9 mouse cellular contexts compared by ENCODE assay signal in the genomic region with DNA sequence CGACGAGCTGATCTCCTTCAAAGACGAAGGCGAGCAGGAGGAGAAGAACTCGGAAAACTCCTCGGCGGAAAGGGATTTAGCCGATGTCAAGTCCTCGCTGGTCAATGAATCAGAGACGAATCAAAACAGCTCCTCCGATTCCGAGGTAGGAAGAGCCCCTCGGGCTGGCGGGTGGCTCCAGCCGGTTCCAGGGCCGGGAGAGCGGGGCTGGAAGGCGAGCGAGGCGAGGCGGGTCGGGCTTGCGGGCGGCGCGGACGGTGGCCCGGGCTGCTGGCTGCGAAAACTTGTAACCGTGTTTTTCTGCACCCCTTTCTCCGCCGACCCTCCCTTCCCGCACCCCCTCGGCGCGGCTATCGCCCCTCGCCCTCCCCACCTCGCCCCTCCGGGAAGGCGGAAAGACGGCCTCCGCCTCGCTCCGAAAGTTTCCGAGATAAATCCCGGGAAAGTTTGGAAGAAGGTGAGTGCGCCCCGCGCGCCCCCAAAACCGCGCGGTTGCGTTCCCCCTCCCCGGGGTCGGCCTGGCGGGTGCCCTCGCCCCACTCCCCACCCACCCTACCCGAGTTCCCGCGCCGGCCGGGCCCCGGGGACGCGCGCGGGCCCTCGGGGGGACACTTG. TPM values are rescaled to one million over a fixed set of nuclear protein-coding genes. Genes with fewer than 3 reads are reported as not detected.
DNase-seq lines count a peak whose midpoint lies in the region; ATAC-seq and TF ChIP-seq lines count a peak whose summit lies in the region.
"Had no signal": no experiment of that assay in that cellular context is flagged by ENCODE, and none has a peak within 500 bp of the region (broad histone marks: within the 10 kb centered on the region; RNA-seq: fewer than 3 reads in every experiment).

No protein-coding gene starts in this region.

- peaks cover 13% of the 10 kb centered on the region for H3K27me3 ChIP-seq in cerebellum, adult 2 months (ENCODE audit: control insufficient read depth, insufficient read depth, low read length)
- peaks cover 67% of the 10 kb centered on the region for H3K27me3 ChIP-seq in liver, embryonic 14.5 days (ENCODE audit: control insufficient read depth, insufficient read depth, low read length)

- no peak for TF ChIP-seq POLR2A in cerebellum, adult 2 months (IDR thresholded peaks at IDR 0.05; ENCODE audit: borderline replicate concordance, insufficient read depth, low read length)
- no peak for TF ChIP-seq POLR2A in olfactory bulb, adult 2 months (IDR thresholded peaks at IDR 0.05; ENCODE audit: insufficient read depth, low read depth, low read length)

- peak overlapping the region; percentile 49 for H3K9ac ChIP-seq in liver, embryonic 14.5 days (replicated peaks)

- intact Hi-C loops in gastrocnemius, postnatal 14 days (cut with DNase I; ENCODE audit: low total_unique reads) = loop anchor here (10.0 kb wide), 1 partner anchor 132 kb away; no protein-coding TSS in a partner anchor

- no peak for TF ChIP-seq EP300 in liver, embryonic 14.5 days (IDR thresholded peaks at IDR 0.05; ENCODE audit: low read depth)

- H3K9me3 ChIP-seq in liver, embryonic 14.5 days (ENCODE audit: control insufficient read depth, low read length) = no peaks in the 10 kb centered on the region

- H3K27ac ChIP-seq in cerebellum, adult 2 months (ENCODE audit: insufficient read depth, low read length) = no peak overlapping the region
- H3K27ac ChIP-seq in liver, embryonic 14.5 days = peak overlapping the region; percentile 41
- H3K27ac ChIP-seq in olfactory bulb, adult 2 months (ENCODE audit: insufficient read depth, low read depth, low read length) = 0 out of 2 replicates have a peak overlapping the region, but pooled peaks have one; percentile 16

- peak overlapping the region; percentile 61 for H3K4me2 ChIP-seq in liver, embryonic 14.5 days (ENCODE audit: low read depth)

- H3K4me3 ChIP-seq in cerebellum, adult 2 months (replicated peaks; ENCODE audit: insufficient read depth, low read depth, low read length) = peak overlapping the region; percentile 28
- peak overlapping the region; percentile 61 to 80 for H3K4me3 ChIP-seq in liver, embryonic 14.5 days (ENCODE audit: insufficient read depth in 1 of 2, low read depth in 2 of 2, low read length in 2 of 2)
- H3K4me3 ChIP-seq in olfactory bulb, adult 2 months (ENCODE audit: insufficient read depth, low read depth, low read length) = peak overlapping the region; percentile 41

- no peaks in the 10 kb centered on the region for H3K4me1 ChIP-seq in cerebellum, adult 2 months (ENCODE audit: control insufficient read depth, insufficient read depth, low read length)
- peaks cover 0 to 7% of the 10 kb centered on the region in 2 experiments; a peak in 2 of 4 replicates for H3K4me1 ChIP-seq in liver, embryonic 14.5 days (replicated peaks; ENCODE audit: control insufficient read depth in 2 of 2, insufficient read depth in 2 of 2, low read length in 1 of 2)
- H3K4me1 ChIP-seq in olfactory bulb, adult 2 months (ENCODE audit: control insufficient read depth, insufficient read depth, low read length) = peaks cover 17% of the 10 kb centered on the region

- no peak for ATAC-seq in liver, embryonic 14.5 days (ENCODE audit: insufficient read depth)

- TF ChIP-seq CTCF in cerebellum, adult 2 months (IDR thresholded peaks at IDR 0.05; ENCODE audit: borderline replicate concordance, insufficient read depth, low read depth, low read length) = no peak
- TF ChIP-seq CTCF in liver, embryonic 14.5 days (IDR thresholded peaks at IDR 0.05; ENCODE audit: low read depth) = no peak
- no peak for TF ChIP-seq CTCF in olfactory bulb, adult 2 months (IDR thresholded peaks at IDR 0.05; ENCODE audit: insufficient read depth, low read depth, low read length)

- H3K36me3 ChIP-seq in liver, embryonic 14.5 days (replicated peaks; ENCODE audit: control insufficient read depth, insufficient read depth, low read depth) = no peaks in the 10 kb centered on the region

- DNase-seq in cerebellum, adult 2 months = peak in 1 of 2 experiments; percentile 23
- no peak for DNase-seq in cerebellum, adult 9-10 months
- DNase-seq in adrenal gland, postnatal 14 days = peak; percentile 74
- peak; percentile 49 for DNase-seq in gastrocnemius, postnatal 14 days
- peak; percentile 47 for DNase-seq in induced T-regulatory cell, adult 2 months (ENCODE audit: low read depth)
- DNase-seq in liver, embryonic 14.5 days (ENCODE audit: low read depth in 3 of 3, low spot score in 3 of 3) = no peak
- peak; percentile 69 for DNase-seq in yolk sac, embryonic 10.5 days (ENCODE audit: low spot score)

- WGBS in cerebellum, adult 2 months = under 1% methylated on average over 70 of the region's 70 CpGs
- under 1% methylated on average over 67 of the region's 70 CpGs for WGBS in liver, embryonic 14.5 days (ENCODE audit: insufficient replicate concordance)
- WGBS in olfactory bulb, adult 2 months = under 1% methylated on average over 70 of the region's 70 CpGs

RNA-seq across cellular contexts. Expression of a gene that starts 0.9 kb away (rescaled TPM):
- 17.5 and 23.3 TPM in 2 replicates for polyA plus RNA-seq in cerebellum, adult 2 months (2012; rRNA removed)
- total RNA-seq in adrenal gland, postnatal 14 days (2021) = 26.6 and 29.7 TPM in 2 replicates
- total RNA-seq in gastrocnemius, postnatal 14 days (2021) = 10 to 100 TPM; 10.7 to 12.9 TPM
- polyA plus RNA-seq in liver, embryonic 14.5 days (2012; rRNA removed) = 6.9 and 7.8 TPM in 2 replicates
- polyA plus RNA-seq in liver, embryonic 14.5 days (2014; fragmentation: Nextera tagmentation; extraction: Ambion mirVana) = 18.4 and 19.5 TPM in 2 replicates
- polyA plus RNA-seq in olfactory bulb, adult 2 months (2012; ENCODE audit: insufficient read depth, insufficient read length, low replicate concordance, missing spikeins) = not detected in 2 replicates
- total RNA-seq: CH12.LX had no signal

Comparison
In these comparisons a context has a peak if more than half of its experiments do, and no peak if none do; other contexts are left out.
1. DNase-seq: peak in adrenal gland, postnatal 14 days (single experiment), gastrocnemius, postnatal 14 days (single experiment), induced T-regulatory cell, adult 2 months (single experiment) and yolk sac, embryonic 10.5 days (single experiment); none in cerebellum, adult 9-10 months (single experiment) and liver, embryonic 14.5 days (0 of 3).
2. Peak in every context shown above with its lines, with median percentiles within 50 percentile points of each other: H3K4me3 ChIP-seq.